ENCODE assay signal across 8 mouse cellular contexts in the genomic region with DNA sequence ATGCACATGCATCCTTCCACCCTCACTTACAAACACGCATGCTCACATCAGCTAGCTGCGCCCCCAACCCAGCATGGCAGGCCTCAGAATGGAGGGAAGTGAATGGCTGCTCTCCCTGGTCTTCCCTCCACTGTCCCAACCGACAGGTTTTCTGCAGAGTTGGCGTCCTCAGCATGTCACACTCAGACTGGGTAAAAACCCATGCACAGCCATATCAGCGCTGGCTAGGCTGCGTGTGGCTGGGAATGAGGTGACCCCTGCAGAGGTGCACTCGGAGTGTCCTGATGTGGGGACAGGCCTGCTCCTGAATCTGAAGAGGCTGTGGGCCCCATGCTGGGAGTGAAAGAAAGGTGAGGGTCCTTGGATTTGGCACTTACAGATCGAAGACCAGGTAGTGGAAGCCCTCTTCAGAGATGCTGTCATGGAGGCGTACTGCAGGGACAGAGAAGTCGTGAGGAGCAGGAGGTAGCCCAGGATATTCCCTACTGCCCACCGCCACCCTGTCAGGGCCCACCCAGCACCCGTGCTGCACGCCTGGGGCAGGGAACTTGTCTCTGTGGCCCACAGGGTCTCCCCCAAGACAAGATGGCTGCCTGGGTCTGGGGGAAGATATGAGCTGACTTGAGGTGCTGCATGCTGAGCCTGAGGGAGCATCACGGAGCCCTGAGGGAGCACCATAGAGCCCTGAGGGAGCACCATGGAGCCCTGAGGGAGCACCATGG. TPM values are rescaled to one million over a fixed set of nuclear protein-coding genes. Genes with fewer than 3 reads are reported as not detected.
A peak's percentile ranks its signal among the peaks of the same experiment; 100 is the strongest.
DNase-seq lines count a peak whose midpoint lies in the region; ATAC-seq lines count a peak whose summit lies in the region.

No protein-coding gene starts in this region.

- 0 out of 2 replicates have a peak overlapping the region, but pooled peaks have one; percentile 4 for H3K27ac ChIP-seq in neural tube, embryonic 11.5 days (ENCODE audit: low read depth, low read length)
- H3K27ac ChIP-seq in limb, embryonic 11.5 days (replicated peaks; ENCODE audit: low read depth, low read length), result no peak overlapping the region

- ATAC-seq in neural tube, embryonic 11.5 days (ENCODE audit: insufficient read depth, low FRiP score, low TSS enrichment), result no peak
- peak; percentile 14; the same call in 1 of the 2 replicates for ATAC-seq in limb, embryonic 11.5 days (ENCODE audit: insufficient number of reproducible peaks, low FRiP score, low TSS enrichment, low read depth)

- H3K4me1 ChIP-seq in neural tube, embryonic 11.5 days (ENCODE audit: control insufficient read depth, insufficient read depth, low read length), result peaks cover 11% of the 10 kb centered on the region
- H3K4me1 ChIP-seq in limb, embryonic 11.5 days (ENCODE audit: control insufficient read depth, insufficient read depth, low read length), result peaks cover 15% of the 10 kb centered on the region

- no peak overlapping the region for H3K4me3 ChIP-seq in neural tube, embryonic 11.5 days (ENCODE audit: low read depth, low read length)
- H3K4me3 ChIP-seq in limb, embryonic 11.5 days (ENCODE audit: low read depth, low read length), result no peak overlapping the region

- peak; percentile 71 for DNase-seq in cerebellum, adult 11-12 months
- DNase-seq in cerebellum, adult 11 months, result no peak
- no peak for DNase-seq in neural tube, embryonic 11.5 days (ENCODE audit: low spot score)
- no peak for DNase-seq in neural tube, embryonic 10.5 days (ENCODE audit: extremely low spot score, low spot score)
- peak; percentile 22 for DNase-seq in limb, embryonic 11.5 days (ENCODE audit: low spot score)
- peak; percentile 42 for DNase-seq in thymus, postnatal 14 days
- no peak for DNase-seq in right cerebral cortex, postnatal 25 days
- no peak for DNase-seq in urinary bladder, postnatal 14 days (ENCODE audit: low spot score)

- H3K9ac ChIP-seq in neural tube, embryonic 11.5 days (ENCODE audit: low read length), result no peak overlapping the region
- no peak overlapping the region; the same call in 1 of the 2 replicates for H3K9ac ChIP-seq in limb, embryonic 11.5 days (ENCODE audit: low read length)

- peaks cover 12% of the 10 kb centered on the region for H3K27me3 ChIP-seq in neural tube, embryonic 11.5 days (ENCODE audit: control insufficient read depth, insufficient read depth, low read length)
- H3K27me3 ChIP-seq in limb, embryonic 11.5 days (ENCODE audit: control insufficient read depth, insufficient read depth, low read length), result peaks cover 5% of the 10 kb centered on the region; the same call in 1 of the 2 replicates

- H3K36me3 ChIP-seq in neural tube, embryonic 11.5 days (ENCODE audit: control insufficient read depth, insufficient read depth, low read length), result no peaks in the 10 kb centered on the region
- no peaks in the 10 kb centered on the region for H3K36me3 ChIP-seq in limb, embryonic 11.5 days (ENCODE audit: control insufficient read depth, insufficient read depth, low read length)

- WGBS in neural tube, embryonic 11.5 days, result 77% methylated on average over 14 of the region's 14 CpGs
- 79% methylated on average over 14 of the region's 14 CpGs for WGBS in limb, embryonic 11.5 days

- no peaks in the 10 kb centered on the region for H3K9me3 ChIP-seq in neural tube, embryonic 11.5 days (ENCODE audit: control insufficient read depth, low read length)
- no peaks in the 10 kb centered on the region for H3K9me3 ChIP-seq in limb, embryonic 11.5 days (ENCODE audit: control insufficient read depth, low read length)

- H3K4me2 ChIP-seq in neural tube, embryonic 11.5 days (ENCODE audit: low read depth), result no peak overlapping the region
- no peak overlapping the region for H3K4me2 ChIP-seq in limb, embryonic 11.5 days (ENCODE audit: low read depth, severe bottlenecking)

RNA-seq across cellular contexts. Expression of a gene that starts 45.6 kb away (rescaled TPM):
- polyA plus RNA-seq in neural tube, embryonic 11.5 days (2014; fragmentation: Nextera tagmentation; extraction: Ambion mirVana), result 32.3 and 32.6 TPM in 2 replicates
- polyA plus RNA-seq in limb, embryonic 11.5 days (2014; fragmentation: Nextera tagmentation; extraction: Ambion mirVana), result 29.0 and 30.3 TPM in 2 replicates

RNA-seq across cellular contexts. Expression of a gene that starts 51.2 kb away (rescaled TPM):
- polyA plus RNA-seq in neural tube, embryonic 11.5 days (2014; fragmentation: Nextera tagmentation; extraction: Ambion mirVana), result 0.88 and 1.4 TPM in 2 replicates
- polyA plus RNA-seq in limb, embryonic 11.5 days (2014; fragmentation: Nextera tagmentation; extraction: Ambion mirVana), result 0.41 and 1.6 TPM in 2 replicates

Comparison
In these comparisons a context has a peak if more than half of its experiments do, and no peak if none do; other contexts are left out.
1. DNase-seq: peak in cerebellum, adult 11-12 months (single experiment), limb, embryonic 11.5 days (single experiment) and thymus, postnatal 14 days (single experiment); none in cerebellum, adult 11 months (single experiment), neural tube, embryonic 11.5 days (single experiment), neural tube, embryonic 10.5 days (single experiment), right cerebral cortex, postnatal 25 days (single experiment) and urinary bladder, postnatal 14 days (single experiment).